Mouse (Mus musculus): ENCODE results near the gene Lce1d.
"Not testable (repeated sequence)": the region's sequence is repeated elsewhere in the genome, so short reads cannot be mapped to it uniquely, and the experiment has no call there.

The Lce1d gene

DNA sequence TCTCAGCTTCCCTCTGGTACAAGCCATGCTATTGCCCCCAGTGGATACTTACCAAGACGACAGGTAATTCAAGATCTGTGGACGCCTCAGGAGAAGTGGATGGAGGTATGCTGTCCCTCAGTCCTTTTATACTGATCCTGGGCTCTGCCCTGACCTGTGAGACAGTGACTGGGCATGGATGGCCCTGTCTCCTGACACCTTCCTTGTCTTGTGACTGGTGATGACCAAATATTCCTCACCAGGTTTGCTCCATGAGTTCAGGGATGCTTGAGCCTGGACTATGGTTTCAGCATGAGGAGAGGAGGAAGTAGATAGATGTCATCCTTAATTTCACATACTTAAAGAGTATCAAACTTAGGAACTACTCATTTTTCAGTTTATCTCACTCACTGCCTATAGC, at the start of gene Lce1d:
TSS of gene Lce1d (minus strand) at position 101 of the 400 bp plus-strand sequence.
- DNase-seq (ENCODE audit: low spot score) = no peak

- DNase-seq (ENCODE audit: low spot score) = no peak
Measured at GRCm38 (mm10) chr3:92722631-92723030, 35.6 kb upstream of the Lce1d start.

DNA sequence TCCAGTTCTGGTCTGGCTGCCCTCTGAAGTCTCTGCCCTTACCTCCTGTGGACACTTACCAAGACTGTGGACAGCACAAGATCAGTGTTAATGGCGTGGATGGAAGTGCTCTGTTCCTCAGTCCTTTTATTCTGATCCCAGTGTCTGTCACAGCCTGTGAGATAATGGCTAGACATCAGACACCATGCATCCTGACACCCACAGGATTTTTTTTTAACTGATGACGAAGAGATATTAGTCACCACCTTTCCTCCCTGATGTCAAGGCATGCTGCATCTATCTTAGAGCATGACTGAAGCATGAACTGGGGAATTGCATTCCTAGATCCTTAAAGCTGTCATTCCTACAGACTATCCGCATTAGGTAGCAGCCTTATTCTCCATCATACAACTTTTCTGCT, 33.2 kb upstream of the Lce1d start, which contains the start of gene Lce1f:
TSS of gene Lce1f (minus strand) at position 101 of the 400 bp plus-strand sequence.
- DNase-seq (ENCODE audit: low spot score) = no peak

- no peak for DNase-seq (ENCODE audit: low spot score)
Measured at GRCm38 (mm10) chr3:92715122-92715521, 28.1 kb upstream of the Lce1d start.

- DNase-seq (ENCODE audit: low spot score) = no peak
Measured at GRCm38 (mm10) chr3:92708974-92709373, 22.0 kb upstream of the Lce1d start, which contains the start of gene Lce1e. Gene Lce1e, minus strand, starts transcription at chr3:92709074.

DNA sequence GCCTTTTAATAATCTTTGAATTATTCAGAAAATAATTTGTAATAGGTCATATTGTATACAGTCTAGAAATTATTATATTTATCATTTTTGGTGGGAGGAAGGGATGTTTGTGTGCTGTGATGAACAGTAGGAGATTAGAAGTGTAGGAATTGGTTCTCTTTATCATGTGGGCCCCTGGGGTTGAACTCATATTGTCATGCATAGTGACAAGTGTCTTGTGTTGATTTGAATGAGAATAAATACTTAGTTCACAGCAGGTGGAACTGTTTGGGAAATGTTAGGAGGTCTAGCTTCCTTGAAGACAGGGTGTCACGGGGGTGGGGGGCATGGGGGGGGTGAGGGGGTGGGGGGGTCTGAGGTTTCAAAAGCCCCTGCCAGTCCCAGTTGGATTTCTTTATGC, 7.6 kb upstream of the Lce1d start:
- DNase-seq (ENCODE audit: low spot score) = no peak

DNA sequence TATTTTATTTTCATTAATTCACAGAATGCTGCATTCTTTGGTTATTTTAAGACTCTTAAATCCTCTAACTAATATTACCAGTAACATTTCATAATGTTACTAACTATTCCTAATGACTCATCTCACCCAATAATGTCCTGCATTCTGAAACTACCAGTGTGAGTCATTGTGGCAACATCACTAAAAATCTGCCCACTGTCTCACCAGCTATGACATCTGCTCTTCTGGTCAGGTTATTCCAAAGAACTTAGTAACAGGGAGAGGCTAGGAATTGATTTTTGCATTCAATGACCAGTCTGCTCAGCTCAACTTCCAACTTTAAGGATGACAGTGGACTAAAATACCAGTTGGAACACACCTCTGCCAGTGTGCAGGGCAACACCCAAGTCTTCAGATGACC, 4.7 kb upstream of the Lce1d start:
- DNase-seq (ENCODE audit: low spot score) = no peak

DNA sequence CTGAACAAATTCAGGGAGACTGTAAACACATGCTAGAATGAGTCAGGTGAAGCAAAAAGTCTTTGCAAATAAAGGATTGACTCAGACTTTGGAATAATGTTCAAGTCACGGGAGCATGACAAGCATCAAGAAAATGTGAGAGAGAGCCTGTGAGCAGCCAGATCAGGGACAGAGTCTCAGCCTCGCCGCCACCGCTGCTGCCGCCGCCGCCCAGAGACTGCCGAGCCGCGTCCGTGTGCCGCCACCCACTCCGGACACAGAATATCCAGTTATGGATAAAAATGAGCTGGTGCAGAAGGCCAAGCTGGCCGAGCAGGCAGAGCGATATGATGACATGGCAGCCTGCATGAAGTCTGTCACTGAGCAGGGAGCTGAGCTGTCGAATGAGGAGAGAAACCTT, 2.1 kb upstream of the Lce1d start:
- not testable (repeated sequence) for DNase-seq (ENCODE audit: low spot score)

DNA sequence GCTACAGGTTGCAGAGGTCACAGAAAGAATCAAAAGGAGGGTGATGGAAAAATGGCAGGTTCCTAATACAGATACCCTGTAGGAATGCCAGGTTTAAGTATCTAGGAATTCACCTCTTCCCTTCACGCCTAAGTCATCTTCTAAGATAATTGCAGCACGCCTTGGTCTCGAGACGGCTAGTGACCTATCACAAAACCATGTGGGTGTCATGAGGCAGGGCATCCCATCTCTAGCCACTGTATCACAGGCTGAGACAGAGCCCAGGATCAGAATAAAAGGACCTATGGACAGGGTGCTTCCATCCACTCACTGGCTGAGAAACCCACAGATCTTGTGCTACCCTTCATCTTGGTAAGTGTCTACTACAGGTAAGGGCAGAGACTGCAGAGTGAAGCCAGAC, 8.1 kb downstream of the Lce1d start, which contains the start of gene Lce1c:
TSS of gene Lce1c (plus strand) at position 301 of the 400 bp plus-strand sequence.
- no peak for DNase-seq (ENCODE audit: low spot score)

DNA sequence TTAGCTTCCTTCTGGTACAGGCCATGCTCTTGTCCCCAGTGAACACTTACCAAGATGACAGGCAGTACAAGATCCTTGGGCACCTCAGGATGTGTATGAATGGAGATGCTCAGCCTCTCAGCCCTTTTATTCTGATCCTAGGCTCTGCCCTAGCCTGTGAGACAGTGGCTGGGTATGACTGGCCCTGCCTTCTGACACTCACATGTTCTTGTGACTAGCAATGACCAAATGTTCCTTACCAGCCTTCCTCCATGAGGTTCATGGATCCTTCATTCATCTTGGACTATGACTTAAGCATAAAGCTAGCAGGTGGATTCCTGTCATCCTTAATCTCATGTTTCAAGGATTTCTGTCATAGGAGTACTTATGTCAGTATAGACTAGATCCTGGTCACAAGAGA, 16.8 kb downstream of the Lce1d start, which contains the start of gene Lce1a2:
TSS of gene Lce1a2 (minus strand) at position 101 of the 400 bp plus-strand sequence.
- DNase-seq (ENCODE audit: low spot score) = no peak

DNA sequence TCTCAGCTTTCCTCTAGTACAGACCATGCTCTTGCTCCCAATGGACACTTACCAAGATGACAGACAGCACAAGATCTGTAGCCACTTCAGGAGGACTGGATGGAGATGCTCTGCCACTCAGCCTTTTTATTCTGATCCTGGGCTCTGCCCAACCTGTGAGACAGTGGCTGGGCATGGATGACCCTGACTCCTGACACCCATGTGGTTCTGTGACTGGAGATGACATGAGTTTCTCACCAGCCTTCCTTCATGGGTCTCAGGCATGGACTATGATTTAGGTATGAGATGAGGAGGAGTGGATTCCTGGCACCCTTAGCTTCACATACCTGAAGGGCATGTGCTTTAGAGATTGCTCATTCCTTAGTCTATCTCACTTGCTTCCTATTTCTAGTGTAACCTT, 30.2 kb downstream of the Lce1d start, which contains the start of gene Lce1b:
TSS of gene Lce1b (minus strand) at position 101 of the 400 bp plus-strand sequence.
- no peak for DNase-seq (ENCODE audit: low spot score)

GRCm38 (mm10) chr3:92648207-92648606, 38.8 kb downstream of the Lce1d start, which contains the start of gene Lce1a1:
Gene Lce1a1, minus strand, starts transcription at chr3:92648307.
- DNase-seq (ENCODE audit: low spot score) = no peak

GRCm38 (mm10) chr3:92639854-92640253, 47.2 kb downstream of the Lce1d start:
- no peak for DNase-seq (ENCODE audit: low spot score)

DNA sequence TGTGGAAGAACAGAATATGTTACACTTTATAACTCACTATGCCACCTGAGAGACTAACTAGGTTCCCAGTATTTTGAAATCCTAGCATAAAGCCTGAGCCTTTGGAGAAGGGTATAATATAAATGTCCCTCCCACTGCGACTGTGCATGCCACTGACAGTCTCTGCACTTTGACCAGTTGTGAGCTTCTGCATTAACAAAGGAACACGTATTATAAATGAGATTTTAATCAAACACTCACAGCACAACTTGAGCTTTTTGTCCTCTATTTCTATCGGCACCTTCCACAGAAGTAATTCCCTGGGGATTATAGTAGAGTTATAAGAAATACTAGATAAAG, 48.4 kb downstream of the Lce1d start:
- no peak for DNase-seq (ENCODE audit: low spot score)

- no peak for DNase-seq (ENCODE audit: low spot score)
Measured at GRCm38 (mm10) chr3:92637745-92638652, 49.0 kb downstream of the Lce1d start.

Data from ovary, postnatal 36 days (tissue).